Mouse (Mus musculus) heart, embryonic 11.5 days (tissue): Measurements from ENCODE around the gene Zfyve21. TPM values are rescaled to one million over a fixed set of nuclear protein-coding genes. Genes with fewer than 3 reads are reported as not detected.

Experiments
- ATAC-seq: fragments of 200-750 bp; cut with Nextera tagmentation; replicated peaks from 2 replicates; pipeline ENCODE4 v1.8.0; 2017; ENCODE audit warnings: moderate library complexity; ENCODE audit not compliant: insufficient number of reproducible peaks, low FRiP score, low TSS enrichment
- H3K27ac ChIP-seq: fragments of 300-500 bp; sonication (generic); 2 replicates; pipeline ENCODE4 v1.5.1; 2014; ENCODE audit warnings: mild to moderate bottlenecking, low read depth, low read length
- H3K27me3 ChIP-seq: fragments of 300-500 bp; sonication (generic); 2 replicates; pipeline ENCODE4 v1.6.1; 2014; ENCODE audit warnings: mild to moderate bottlenecking, low read length, mixed read lengths; ENCODE audit not compliant: control insufficient read depth, insufficient read depth
- H3K36me3 ChIP-seq: fragments of 300-500 bp; sonication (generic); 2 replicates; pipeline ENCODE4 v1.6.1; 2014; ENCODE audit warnings: mild to moderate bottlenecking, low read length, moderate library complexity, mixed read lengths; ENCODE audit not compliant: control insufficient read depth, insufficient read depth
- H3K4me1 ChIP-seq: fragments of 300-500 bp; sonication (generic); 2 replicates; pipeline ENCODE4 v1.6.1; 2014; ENCODE audit warnings: low read length; ENCODE audit not compliant: control insufficient read depth, insufficient read depth
- H3K4me2 ChIP-seq: fragments of 300-500 bp; sonication (generic); 2 replicates; pipeline ENCODE4 v1.6.1; 2014; ENCODE audit warnings: mild to moderate bottlenecking, moderate library complexity
- H3K4me3 ChIP-seq: fragments of 300-500 bp; sonication (generic); 2 replicates; pipeline ENCODE4 v1.5.1; 2014; ENCODE audit warnings: low read depth, low read length
- H3K9ac ChIP-seq: fragments of 300-500 bp; sonication (generic); 2 replicates; pipeline ENCODE4 v1.6.1; 2014; ENCODE audit warnings: mild to moderate bottlenecking, low read depth, low read length, moderate library complexity
- H3K9me3 ChIP-seq: fragments of 300-500 bp; sonication (generic); replicated peaks from 2 replicates; pipeline ENCODE4 v1.6.1; 2016; ENCODE audit warnings: low read length; ENCODE audit not compliant: control insufficient read depth
- WGBS: fragments of 180-500 bp; shearing (Covaris S2); extraction: QIAGEN DNeasy Blood & Tissue Kit; methylation state at CpG from one replicate; pipeline ENCODE4 v1.1.7; 2014; ENCODE audit not compliant: insufficient replicate concordance; 5-methylcytosine and 5-hydroxymethylcytosine counted together
- polyA plus RNA-seq: library from polyadenylated mRNA; unstranded; fragments of >200 nt; fragmentation: Nextera tagmentation; extraction: Ambion mirVana; gene quantifications from 2 replicates; pipeline ENCODE4 v1.2.1, GENCODE M21; 2014

The Zfyve21 gene
- polyA plus RNA-seq, 1 experiment from 2014 or later: 83.3 TPM

- 85% methylated on average over 12 of the region's 13 CpGs for WGBS
- H3K27me3 ChIP-seq: no peaks in the 10 kb centered on the region
- H3K4me3 ChIP-seq: no peak overlapping the region
- 0 out of 2 replicates have a peak overlapping the region, but pooled peaks have one; percentile 6 for H3K9ac ChIP-seq
- H3K36me3 ChIP-seq: peaks cover 6% of the 10 kb centered on the region; the same call in 1 of the 2 replicates
- H3K4me1 ChIP-seq: peaks cover 37% of the 10 kb centered on the region
- no peak overlapping the region for H3K4me2 ChIP-seq
- no peaks in the 10 kb centered on the region for H3K9me3 ChIP-seq
- ATAC-seq: no peak
- no peak overlapping the region for H3K27ac ChIP-seq
These were observed 1.9 kb upstream of the Zfyve21 start for GRCm38 (mm10) chr12:111812075-111812474.

DNA sequence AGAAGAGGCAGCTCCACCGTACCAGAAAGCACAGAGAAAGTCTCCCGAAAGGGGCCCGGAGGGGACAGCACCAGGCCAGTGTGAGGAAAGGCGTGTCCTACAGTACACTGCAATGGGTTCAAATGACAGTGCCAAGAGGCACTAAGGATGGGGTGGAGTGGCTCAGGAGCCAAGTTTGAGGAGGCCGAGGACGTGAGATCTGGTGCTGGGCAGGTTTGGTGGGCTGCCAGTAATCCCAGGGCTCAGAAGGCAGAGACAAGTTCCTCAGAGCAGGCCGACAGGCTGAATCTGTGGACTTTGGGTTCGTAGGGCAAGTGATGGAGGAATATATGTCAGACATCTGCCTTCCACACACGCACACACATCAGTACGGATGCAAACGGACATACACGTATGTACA, 1.4 kb upstream of the Zfyve21 start:
- H3K9ac ChIP-seq: peak overlapping the region; percentile 77; the same call in 1 of the 2 replicates

DNA sequence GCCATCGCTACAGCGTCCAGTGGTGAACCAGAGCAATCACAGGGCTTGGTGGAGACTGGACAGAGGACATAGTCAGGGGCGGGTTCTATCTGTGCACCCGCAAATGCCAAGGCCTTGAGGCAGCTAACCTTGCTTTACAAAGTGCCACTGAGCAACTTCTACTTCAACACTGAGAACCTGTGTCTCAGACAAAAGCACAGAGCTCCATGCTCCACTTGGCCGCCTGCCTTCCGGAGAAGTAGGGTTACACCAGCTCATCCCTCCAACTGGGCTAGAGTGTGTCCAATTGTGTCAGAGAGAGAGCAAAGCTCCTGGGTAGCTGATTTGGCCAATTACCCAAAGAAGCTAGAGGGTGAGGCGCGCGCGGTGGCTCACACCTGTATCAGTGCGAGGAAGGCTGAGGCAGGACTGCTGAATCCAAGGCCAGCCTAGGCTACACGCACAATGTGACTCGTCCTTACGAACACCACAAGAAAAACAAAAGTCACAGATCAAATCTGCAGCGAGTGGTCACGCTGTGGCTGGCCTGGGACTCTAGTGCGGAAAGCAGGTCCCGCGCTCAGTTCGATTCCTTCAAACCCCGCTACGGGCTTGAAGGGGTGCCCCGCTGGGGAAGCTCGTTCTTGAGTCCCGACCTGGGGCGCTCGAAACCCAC, 732 bp upstream of the Zfyve21 start:
- Histone ChIP-seq H3K4me2 (peak overlapping the region; percentile 96), H3K4me1 (peaks cover 43% of the 10 kb centered on the region), H3K4me3 (peak overlapping the region; percentile 77), H3K27me3 (no peaks in the 10 kb centered on the region), H3K9me3 (no peaks in the 10 kb centered on the region), H3K9ac (peak overlapping the region; percentile 77), H3K36me3 (no peaks in the 10 kb centered on the region), H3K27ac (no peak overlapping the region)
- WGBS: 4% methylated on average over 27 of the region's 27 CpGs
- ATAC-seq: no peak

More for the DNA sequence above, 1.4 kb upstream of the Zfyve21 start:
- Histone ChIP-seq H3K4me1 (peaks cover 41% of the 10 kb centered on the region), H3K27ac (no peak overlapping the region), H3K9me3 (no peaks in the 10 kb centered on the region), H3K27me3 (no peaks in the 10 kb centered on the region), H3K4me3 (peak overlapping the region; percentile 77), H3K4me2 (peak overlapping the region; percentile 96), H3K36me3 (peaks cover 2% of the 10 kb centered on the region; the same call in 1 of the 2 replicates)
- WGBS: 65% methylated on average over 12 of the region's 12 CpGs
- no peak for ATAC-seq

GRCm38 (mm10) chr12:111814769-111815762, 1.1 kb downstream of the Zfyve21 start:
- Histone ChIP-seq H3K27ac (peak overlapping the region; percentile 92), H3K9me3 (no peaks in the 10 kb centered on the region), H3K4me1 (peaks cover 42% of the 10 kb centered on the region), H3K36me3 (no peaks in the 10 kb centered on the region), H3K9ac (peak overlapping the region; percentile 84), H3K4me2 (peak overlapping the region; percentile 96), H3K4me3 (peak overlapping the region; percentile 77), H3K27me3 (no peaks in the 10 kb centered on the region)
- WGBS: 21% methylated on average over 19 of the region's 19 CpGs
- no peak for ATAC-seq

GRCm38 (mm10) chr12:111816528-111816927, 2.6 kb downstream of the Zfyve21 start:
- Histone ChIP-seq H3K4me2 (peak overlapping the region; percentile 96; the same call in 1 of the 2 replicates), H3K9ac (no peak overlapping the region; the same call in 1 of the 2 replicates), H3K27me3 (no peaks in the 10 kb centered on the region), H3K9me3 (no peaks in the 10 kb centered on the region), H3K4me1 (peaks cover 45% of the 10 kb centered on the region), H3K36me3 (no peaks in the 10 kb centered on the region), H3K27ac (no peak overlapping the region), H3K4me3 (0 out of 2 replicates have a peak overlapping the region, but pooled peaks have one; percentile 17)
- WGBS: 53% methylated on average over 13 of the region's 13 CpGs
- ATAC-seq: no peak

DNA sequence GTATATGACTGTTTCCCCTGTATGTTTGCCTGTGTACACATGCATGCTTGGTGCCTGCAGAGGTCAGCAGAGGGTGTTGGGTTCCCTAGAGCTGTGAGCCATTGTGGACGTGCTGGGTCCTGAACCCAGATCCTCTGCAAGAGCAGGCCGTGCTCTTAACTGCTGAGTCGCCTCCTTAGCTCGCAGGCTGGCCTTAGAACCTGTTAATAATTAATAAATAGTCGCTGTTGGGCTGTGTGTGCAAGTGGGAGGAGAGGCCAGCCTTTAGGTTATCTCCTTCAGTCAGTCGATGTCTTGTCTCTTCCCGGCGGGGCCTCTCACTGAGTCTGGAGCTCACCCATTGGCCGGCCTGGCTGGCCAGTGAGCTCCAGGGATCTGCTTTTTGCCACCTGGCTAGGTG, 3.0 kb downstream of the Zfyve21 start:
- peaks cover 45% of the 10 kb centered on the region for H3K4me1 ChIP-seq
- H3K4me2 ChIP-seq: peak overlapping the region; percentile 96; the same call in 1 of the 2 replicates
- H3K9ac ChIP-seq: no peak overlapping the region; the same call in 1 of the 2 replicates
- H3K4me3 ChIP-seq: no peak overlapping the region
- no peaks in the 10 kb centered on the region for H3K27me3 ChIP-seq
- no peaks in the 10 kb centered on the region for H3K36me3 ChIP-seq
- ATAC-seq: no peak
- WGBS: 55% methylated on average over 9 of the region's 9 CpGs
- no peak overlapping the region for H3K27ac ChIP-seq
- no peaks in the 10 kb centered on the region for H3K9me3 ChIP-seq

- WGBS: 91% methylated on average over 8 of the region's 8 CpGs
- ATAC-seq: no peak
- no peaks in the 10 kb centered on the region for H3K27me3 ChIP-seq
- H3K9me3 ChIP-seq: no peaks in the 10 kb centered on the region
- no peaks in the 10 kb centered on the region for H3K36me3 ChIP-seq
- H3K9ac ChIP-seq: no peak overlapping the region
- peaks cover 39% of the 10 kb centered on the region for H3K4me1 ChIP-seq
- no peak overlapping the region for H3K27ac ChIP-seq
- H3K4me2 ChIP-seq: no peak overlapping the region
- H3K4me3 ChIP-seq: no peak overlapping the region
These were observed 4.0 kb downstream of the Zfyve21 start for GRCm38 (mm10) chr12:111817991-111818390.

DNA sequence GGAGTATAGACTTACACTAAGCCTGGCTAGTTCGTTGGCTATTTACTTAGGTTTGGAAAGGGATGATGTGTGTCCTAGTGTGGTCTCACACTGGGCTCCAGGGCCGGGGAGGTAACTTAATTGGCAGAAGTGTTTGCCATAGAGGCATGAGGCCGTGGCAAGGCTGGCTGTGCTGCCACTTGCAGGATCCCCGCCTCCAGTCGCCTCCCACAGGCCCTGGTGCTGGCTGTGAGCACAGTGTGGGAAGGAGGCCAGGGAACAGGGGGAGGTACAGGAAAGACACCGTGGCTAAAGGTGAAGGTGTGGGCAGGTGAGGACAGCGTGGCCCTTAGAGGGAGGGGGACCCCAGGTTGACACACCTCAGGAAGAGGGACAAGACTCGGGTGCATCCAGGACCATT, 6.0 kb downstream of the Zfyve21 start:
- Histone ChIP-seq H3K4me2 (no peak overlapping the region), H3K9ac (no peak overlapping the region), H3K36me3 (peaks cover 11% of the 10 kb centered on the region), H3K27ac (no peak overlapping the region), H3K27me3 (no peaks in the 10 kb centered on the region), H3K9me3 (no peaks in the 10 kb centered on the region), H3K4me1 (peaks cover 36% of the 10 kb centered on the region), H3K4me3 (no peak overlapping the region)
- no peak for ATAC-seq
- WGBS: 74% methylated on average over 8 of the region's 8 CpGs
